In the genomic region with DNA sequence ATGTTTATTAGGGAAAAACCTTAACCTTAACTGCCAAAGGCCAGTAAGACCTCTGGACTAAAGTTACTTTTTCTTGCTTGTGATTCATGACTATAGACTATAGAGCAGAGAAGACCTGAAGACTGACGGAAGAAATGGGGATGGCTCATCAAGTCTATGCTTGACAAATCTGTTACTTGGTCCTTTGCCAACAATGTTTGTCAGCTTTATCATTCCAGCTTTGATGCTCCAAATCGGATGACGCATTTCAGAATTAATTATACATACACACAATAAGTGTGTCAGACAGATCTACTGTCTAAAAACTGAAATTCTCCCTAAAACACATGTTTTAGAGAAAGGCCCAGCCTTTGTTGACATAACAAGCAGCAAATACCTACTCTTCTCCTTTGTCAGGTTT, we compare ENCODE assay signal across 26 mouse cellular contexts.
DNase-seq lines count a peak whose midpoint lies in the region; ATAC-seq and TF ChIP-seq lines count a peak whose summit lies in the region.
"Had no signal": no experiment of that assay in that cellular context is flagged by ENCODE, and none has a peak within 500 bp of the region (broad histone marks: within the 10 kb centered on the region; RNA-seq: fewer than 3 reads in every experiment).

No protein-coding gene starts in this region.

- WGBS in embryonic facial prominence, embryonic 14.5 days: 91% methylated on average over 3 of the region's 3 CpGs
- 96% methylated on average over 3 of the region's 3 CpGs for WGBS in embryonic facial prominence, embryonic 10.5 days
- 57% methylated on average over 3 of the region's 3 CpGs for WGBS in forebrain, embryonic 15.5 days
- 86% methylated on average over 3 of the region's 3 CpGs for WGBS in forebrain, embryonic 12.5 days

- no peak for TF ChIP-seq CTCF in brain, embryonic 14.5 days (IDR thresholded peaks at IDR 0.05; ENCODE audit: borderline replicate concordance, extremely low read depth, insufficient read depth, insufficient read length)

- no peak overlapping the region for H3K4me3 ChIP-seq in embryonic facial prominence, embryonic 14.5 days (ENCODE audit: low read depth, low read length)
- no peak overlapping the region for H3K4me3 ChIP-seq in embryonic facial prominence, embryonic 10.5 days
- H3K4me3 ChIP-seq in forebrain, embryonic 15.5 days: no peak overlapping the region
- no peak overlapping the region for H3K4me3 ChIP-seq in forebrain, embryonic 12.5 days (replicated peaks)
- H3K4me3 ChIP-seq: embryonic facial prominence, embryonic 12.5 days; embryonic facial prominence, embryonic 15.5 days; erythroblast, embryonic 14.5 days; forebrain, embryonic 10.5 days had no signal

- H3K4me1 ChIP-seq in embryonic facial prominence, embryonic 14.5 days (ENCODE audit: control insufficient read depth, insufficient read depth, low read length): no peaks in the 10 kb centered on the region
- H3K4me1 ChIP-seq in embryonic facial prominence, embryonic 10.5 days: no peaks in the 10 kb centered on the region
- no peaks in the 10 kb centered on the region for H3K4me1 ChIP-seq in forebrain, embryonic 15.5 days
- no peaks in the 10 kb centered on the region for H3K4me1 ChIP-seq in forebrain, embryonic 12.5 days
- H3K4me1 ChIP-seq: embryonic facial prominence, embryonic 12.5 days; embryonic facial prominence, embryonic 15.5 days; forebrain, embryonic 10.5 days had no signal

- peaks cover 50% of the 10 kb centered on the region for H3K36me3 ChIP-seq in embryonic facial prominence, embryonic 14.5 days (ENCODE audit: control insufficient read depth, insufficient read depth, low read length)
- H3K36me3 ChIP-seq in embryonic facial prominence, embryonic 10.5 days (replicated peaks): peaks cover 70% of the 10 kb centered on the region
- peaks cover 51% of the 10 kb centered on the region for H3K36me3 ChIP-seq in forebrain, embryonic 15.5 days
- H3K36me3 ChIP-seq in forebrain, embryonic 12.5 days (replicated peaks): peaks cover 42% of the 10 kb centered on the region

- peak; percentile 4 for DNase-seq in embryonic facial prominence, embryonic 14.5 days (ENCODE audit: low spot score)
- DNase-seq in embryonic facial prominence, embryonic 10.5 days (ENCODE audit: low spot score): no peak
- peak; percentile 9 for DNase-seq in Muller cell, postnatal 12 days (ENCODE audit: inconsistent ontology term)
- peak; percentile 58 for DNase-seq in brain, embryonic 14.5 days (ENCODE audit: low read depth)
- DNase-seq in right cerebral cortex, postnatal 14 days: no peak
- DNase-seq: adrenal gland, adult 2 months; adrenal gland, postnatal 10 days; adrenal gland, postnatal 25 days; B cell, adult 2 months; cerebellum, adult 11 months; cerebellum, adult 18-20 months; cerebellum, adult 8-10 months; cerebellum, adult 9-11 months; cerebellum, postnatal 14 days; cerebellum, postnatal 36 days; embryo, embryonic 11 days had no signal

- H3K9ac ChIP-seq in embryonic facial prominence, embryonic 14.5 days (ENCODE audit: low read depth, low read length): no peak overlapping the region
- no peak overlapping the region for H3K9ac ChIP-seq in forebrain, embryonic 15.5 days (replicated peaks)
- no peak overlapping the region for H3K9ac ChIP-seq in forebrain, embryonic 12.5 days
- H3K9ac ChIP-seq: embryonic facial prominence, embryonic 12.5 days; embryonic facial prominence, embryonic 15.5 days had no signal

- H3K27me3 ChIP-seq in embryonic facial prominence, embryonic 14.5 days (replicated peaks; ENCODE audit: control insufficient read depth, insufficient read depth, low read length): no peaks in the 10 kb centered on the region
- H3K27me3 ChIP-seq in embryonic facial prominence, embryonic 10.5 days (replicated peaks; ENCODE audit: low read depth, poor library complexity, severe bottlenecking): no peaks in the 10 kb centered on the region
- H3K27me3 ChIP-seq in forebrain, embryonic 15.5 days: no peaks in the 10 kb centered on the region
- H3K27me3 ChIP-seq in forebrain, embryonic 12.5 days: no peaks in the 10 kb centered on the region
- H3K27me3 ChIP-seq: CH12.LX; embryonic facial prominence, embryonic 12.5 days; embryonic facial prominence, embryonic 15.5 days had no signal

- no peak overlapping the region for H3K27ac ChIP-seq in embryonic facial prominence, embryonic 14.5 days (replicated peaks; ENCODE audit: low read depth, low read length)
- no peak overlapping the region for H3K27ac ChIP-seq in embryonic facial prominence, embryonic 10.5 days (replicated peaks)
- 0 out of 2 replicates have a peak overlapping the region, but pooled peaks have one; percentile 14 for H3K27ac ChIP-seq in forebrain, embryonic 15.5 days (replicated peaks)
- H3K27ac ChIP-seq in forebrain, embryonic 12.5 days: no peak overlapping the region
- H3K27ac ChIP-seq: embryonic facial prominence, embryonic 12.5 days; embryonic facial prominence, embryonic 15.5 days; forebrain, embryonic 10.5 days had no signal

- no peak for TF ChIP-seq POLR2A in brain, embryonic 14.5 days (IDR thresholded peaks at IDR 0.05; ENCODE audit: borderline replicate concordance, extremely low read depth, insufficient read depth, insufficient read length, poor library complexity, severe bottlenecking)

- H3K4me2 ChIP-seq in embryonic facial prominence, embryonic 14.5 days (ENCODE audit: low read depth, low read length): no peak overlapping the region
- no peak overlapping the region for H3K4me2 ChIP-seq in forebrain, embryonic 15.5 days (replicated peaks)
- H3K4me2 ChIP-seq in forebrain, embryonic 12.5 days: no peak overlapping the region
- H3K4me2 ChIP-seq: embryonic facial prominence, embryonic 12.5 days; embryonic facial prominence, embryonic 15.5 days had no signal

- no peak for ATAC-seq in embryonic facial prominence, embryonic 14.5 days (ENCODE audit: low read depth)
- ATAC-seq in forebrain, embryonic 15.5 days (replicated peaks): no peak
- ATAC-seq in forebrain, embryonic 12.5 days (ENCODE audit: low FRiP score): no peak
- ATAC-seq: CD4-positive, CD25-positive, alpha-beta regulatory T cell, adult 4 months; forebrain, embryonic 16.5 days had no signal

- no peaks in the 10 kb centered on the region for H3K9me3 ChIP-seq in embryonic facial prominence, embryonic 14.5 days (ENCODE audit: control insufficient read depth, low read length)
- H3K9me3 ChIP-seq in embryonic facial prominence, embryonic 10.5 days: no peaks in the 10 kb centered on the region
- H3K9me3 ChIP-seq in forebrain, embryonic 15.5 days: no peaks in the 10 kb centered on the region
- no peaks in the 10 kb centered on the region for H3K9me3 ChIP-seq in forebrain, embryonic 12.5 days
- H3K9me3 ChIP-seq: embryonic facial prominence, embryonic 12.5 days; embryonic facial prominence, embryonic 15.5 days; forebrain, embryonic 10.5 days; G1E had no signal

Comparison
In these comparisons a context has a peak if more than half of its experiments do, and no peak if none do; other contexts are left out.
1. DNase-seq: peak in embryonic facial prominence, embryonic 14.5 days (single experiment), Muller cell, postnatal 12 days (single experiment) and brain, embryonic 14.5 days (single experiment); none in embryonic facial prominence, embryonic 10.5 days (single experiment) and right cerebral cortex, postnatal 14 days (single experiment).